Mouse (Mus musculus): ENCODE results near the gene 1110032A03Rik.

1110032A03Rik gene

DNA sequence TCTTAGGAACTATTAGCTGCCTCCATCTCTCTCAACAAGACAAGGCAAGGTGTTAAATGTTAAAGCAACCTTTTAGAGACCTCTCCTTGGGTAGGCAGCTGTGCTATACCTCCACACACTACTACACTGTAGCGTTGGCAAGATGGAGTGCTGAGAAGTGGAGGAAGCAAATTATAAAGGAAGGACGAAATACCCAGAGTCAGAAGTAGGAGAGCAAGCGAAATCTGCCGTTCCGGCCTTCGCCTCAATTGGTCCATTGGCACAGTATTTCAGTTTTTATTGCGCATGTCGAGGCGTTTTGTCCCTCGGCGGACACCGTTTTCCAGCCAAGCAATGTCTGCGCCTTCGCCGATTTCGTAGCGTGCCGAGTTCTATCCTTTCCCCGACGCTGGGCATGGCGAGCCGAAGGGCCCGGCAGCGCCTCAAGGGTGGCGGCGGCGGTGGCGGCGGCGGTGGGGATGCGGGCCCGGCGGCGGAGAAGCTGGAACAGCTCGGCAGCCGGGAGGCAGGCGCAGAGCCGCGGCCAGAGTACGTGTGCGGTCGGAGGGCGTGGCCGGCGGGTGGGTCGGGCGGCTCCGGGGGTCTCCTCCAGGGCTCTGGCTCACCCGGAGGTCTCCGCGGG, at the start of gene 1110032A03Rik, which contains the start of gene Alg9:
TSS of gene 1110032A03Rik (minus strand) at position 530 of the 622 bp plus-strand sequence.
TSS of gene Alg9 (plus strand) at position 29 of the 622 bp plus-strand sequence.
- DNase-seq = peak; percentile 86

GRCm38 (mm10) chr9:50823779-50824453, 48.6 kb upstream of the 1110032A03Rik start:
- DNase-seq = no peak

DNA sequence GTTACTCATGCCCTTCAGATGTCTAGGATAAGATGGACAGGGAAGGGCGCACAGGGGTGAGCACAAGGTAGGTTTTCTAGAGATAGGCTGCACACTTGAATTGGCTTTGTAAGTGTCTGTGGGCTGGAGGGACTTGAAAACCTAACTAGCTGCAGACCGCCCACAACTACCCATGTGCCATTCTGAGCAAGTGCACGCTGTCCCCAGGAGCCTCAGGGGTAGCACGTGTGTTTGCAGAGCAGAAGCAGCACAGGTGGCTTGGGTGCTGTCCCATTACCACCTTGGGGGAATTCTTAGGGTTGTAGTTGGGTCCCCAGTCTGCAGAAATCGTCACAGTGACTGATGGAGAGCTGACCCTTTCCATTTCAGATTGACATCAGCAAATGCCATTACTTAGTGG, 46.9 kb upstream of the 1110032A03Rik start:
- no peak for DNase-seq

GRCm38 (mm10) chr9:50821651-50822050, 46.3 kb upstream of the 1110032A03Rik start:
- no peak for DNase-seq

- DNase-seq = no peak
These were observed 44.4 kb upstream of the 1110032A03Rik start for GRCm38 (mm10) chr9:50819716-50820115.

DNA sequence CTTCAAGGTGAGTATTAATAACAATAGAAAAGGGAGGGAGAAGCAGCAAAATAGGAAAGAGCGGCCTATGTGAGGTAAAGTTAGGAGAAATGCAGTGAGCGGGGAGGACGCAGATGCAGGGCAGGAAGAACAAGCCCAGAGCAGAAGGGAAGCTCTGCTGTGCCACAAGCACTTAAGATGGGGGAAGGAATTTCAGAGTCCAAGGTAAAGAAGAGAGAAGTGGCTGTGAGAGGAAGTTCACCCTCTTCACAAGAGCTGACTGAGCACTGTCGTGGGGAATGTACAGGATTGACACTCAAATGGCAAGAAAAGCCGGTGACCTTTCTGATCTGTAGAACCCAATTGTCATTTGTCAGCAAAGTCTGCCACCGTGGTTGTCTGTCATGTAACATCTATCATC, 42.7 kb upstream of the 1110032A03Rik start:
- no peak for DNase-seq

DNA sequence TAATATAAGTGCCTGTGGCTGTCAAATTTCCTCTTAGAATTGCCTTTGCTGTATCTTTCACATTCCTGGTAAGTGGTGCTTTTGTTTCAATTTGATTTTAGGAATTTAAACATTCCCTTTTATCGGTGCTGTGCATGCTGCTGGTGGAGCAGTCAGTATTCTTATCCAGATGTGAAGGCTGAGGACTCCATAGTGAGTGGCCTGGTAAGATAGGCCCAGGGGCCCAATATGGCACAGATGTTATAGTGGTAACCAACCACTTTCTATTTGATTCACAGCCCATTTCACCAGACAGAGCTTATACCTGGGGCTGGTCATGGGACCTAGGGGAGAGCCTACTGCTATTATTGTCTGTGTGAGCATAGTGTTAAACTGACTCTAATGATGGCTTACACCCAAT, 41.2 kb upstream of the 1110032A03Rik start:
- no peak for DNase-seq

GRCm38 (mm10) chr9:50815666-50816065, 40.3 kb upstream of the 1110032A03Rik start:
- no peak for DNase-seq

GRCm38 (mm10) chr9:50813796-50814195, 38.5 kb upstream of the 1110032A03Rik start:
- no peak for DNase-seq

- no peak for DNase-seq
These were observed 36.4 kb upstream of the 1110032A03Rik start for GRCm38 (mm10) chr9:50811746-50812145.

- DNase-seq = no peak
These were observed 35.9 kb upstream of the 1110032A03Rik start for GRCm38 (mm10) chr9:50811187-50811586.

GRCm38 (mm10) chr9:50809146-50809545, 33.8 kb upstream of the 1110032A03Rik start:
- DNase-seq = no peak

DNA sequence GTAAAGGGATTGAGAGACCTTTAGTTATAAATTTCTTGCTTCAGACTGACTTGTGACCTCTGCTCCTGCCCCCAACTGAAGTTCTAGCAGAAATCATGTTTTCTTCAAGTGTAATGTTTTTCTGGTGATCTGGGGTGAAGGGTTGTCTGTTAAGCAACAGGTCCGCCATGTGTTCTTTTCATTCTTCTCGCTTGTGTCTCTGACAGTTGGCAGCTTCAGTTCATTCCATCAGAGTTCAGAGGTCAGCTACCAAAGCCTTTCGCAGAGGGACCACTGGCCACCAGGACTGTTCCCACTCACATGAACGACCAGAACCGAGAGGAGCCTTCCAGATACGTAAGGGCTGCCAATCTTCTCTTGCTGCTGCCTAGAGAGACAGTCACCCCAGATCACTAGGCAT, 33.2 kb upstream of the 1110032A03Rik start:
- no peak for DNase-seq

GRCm38 (mm10) chr9:50803055-50803671, 27.8 kb upstream of the 1110032A03Rik start:
- no peak for DNase-seq

- DNase-seq = peak; percentile 10
These were observed 25.7 kb upstream of the 1110032A03Rik start for GRCm38 (mm10) chr9:50800985-50801384.

GRCm38 (mm10) chr9:50798368-50798767, 23.0 kb upstream of the 1110032A03Rik start:
- no peak for DNase-seq

DNA sequence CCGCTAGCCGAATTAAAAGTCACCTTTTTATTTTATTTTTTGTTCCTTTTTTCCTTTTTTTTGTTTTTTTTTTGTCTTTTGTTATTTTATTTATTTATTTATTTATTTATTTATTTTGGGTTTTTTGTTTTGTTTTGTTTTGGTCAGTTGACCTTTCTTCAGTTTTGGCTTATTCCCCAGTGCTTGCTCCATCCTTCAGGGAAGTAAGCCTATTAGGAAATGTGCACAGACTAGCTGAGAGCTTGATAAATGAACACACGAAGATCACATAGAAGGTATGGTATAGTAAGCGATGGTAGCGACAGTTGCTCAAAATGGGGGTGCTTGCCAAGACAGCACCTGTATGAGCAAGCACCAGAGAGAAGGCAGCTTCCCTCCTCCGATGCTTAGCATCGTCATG, 22.3 kb upstream of the 1110032A03Rik start:
- DNase-seq = no peak

DNA sequence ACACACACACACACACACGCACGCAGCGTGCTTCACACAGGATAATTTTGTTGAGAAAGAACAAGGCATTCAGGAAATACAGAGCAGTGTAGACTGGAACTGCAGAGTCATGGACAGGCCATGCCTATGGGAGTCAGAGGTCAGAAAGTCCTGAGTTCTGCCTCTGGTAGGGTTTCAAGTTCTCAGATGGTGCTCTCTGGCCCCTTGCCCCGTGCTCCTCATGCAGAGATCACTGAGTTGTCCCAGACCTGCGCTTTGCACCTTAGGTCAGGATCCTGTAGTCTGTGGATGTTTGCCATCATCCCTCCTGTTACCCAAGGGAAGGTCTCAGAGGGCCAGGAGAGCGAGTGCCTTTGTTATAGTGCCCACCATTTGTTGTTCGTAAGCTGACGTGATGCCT, 21.5 kb upstream of the 1110032A03Rik start:
- no peak for DNase-seq

DNA sequence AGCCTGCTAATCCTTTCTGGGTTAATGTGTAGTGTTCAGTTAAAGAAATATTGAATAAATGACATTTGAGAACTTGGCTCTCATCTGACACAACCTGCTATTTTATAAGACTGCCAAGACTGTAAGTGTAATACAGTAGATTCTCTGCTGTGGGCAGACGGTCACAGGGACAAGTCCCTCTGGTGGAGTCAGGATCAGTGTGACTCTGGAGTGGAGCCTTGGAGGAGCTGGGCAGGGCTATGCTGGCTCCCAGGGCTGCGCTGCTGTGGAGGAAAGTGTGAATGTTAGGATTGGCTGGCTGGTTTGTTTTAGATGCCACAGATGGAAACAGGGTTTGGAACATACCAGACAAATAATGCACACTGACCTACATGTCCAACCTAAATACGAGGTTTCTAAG, 19.9 kb upstream of the 1110032A03Rik start:
- DNase-seq = no peak

DNA sequence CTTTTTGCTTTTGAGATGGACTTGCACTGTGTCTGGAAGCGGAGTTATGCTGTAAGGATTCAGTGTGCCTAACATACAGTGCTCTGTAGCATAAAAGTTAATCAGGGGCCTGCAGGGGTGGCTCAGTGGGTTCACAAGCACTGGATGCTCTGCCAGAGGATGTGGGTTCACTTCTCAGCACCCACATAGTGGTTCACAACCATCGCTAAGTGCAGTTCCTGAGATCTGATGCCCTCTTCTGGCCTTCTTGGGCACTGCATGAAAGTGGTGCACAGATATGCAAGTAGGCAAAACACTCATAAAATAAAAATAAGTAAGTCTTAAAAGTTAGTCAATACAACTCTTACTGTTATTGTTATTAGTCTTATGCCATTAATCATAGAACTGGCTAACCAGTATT, 6.8 kb upstream of the 1110032A03Rik start:
- DNase-seq = no peak

GRCm38 (mm10) chr9:50776162-50776760, 941 bp upstream of the 1110032A03Rik start:
- DNase-seq = no peak

DNA sequence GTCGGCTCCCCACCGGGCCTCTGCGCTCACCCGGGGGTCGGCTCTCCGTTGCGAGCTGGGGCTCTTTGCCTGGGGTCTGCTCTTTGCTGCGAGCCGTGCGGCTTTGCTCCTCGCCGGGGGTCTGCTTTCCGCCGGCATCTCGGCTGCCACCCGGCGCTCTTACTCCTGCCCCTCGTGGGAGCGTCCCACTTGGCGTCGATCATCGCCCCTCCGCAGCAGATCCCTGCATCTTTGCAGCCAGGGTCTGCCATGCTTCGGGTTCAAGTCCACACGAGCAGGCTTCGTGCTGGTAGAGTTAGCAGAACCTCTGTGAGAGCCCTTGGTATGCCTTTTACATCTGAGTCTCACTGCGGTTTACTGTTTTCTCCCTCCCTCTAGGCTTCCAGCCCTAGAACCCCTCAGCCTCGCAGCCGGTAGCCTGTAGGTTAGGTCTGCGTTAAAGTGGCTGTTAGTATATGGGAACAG, 374 bp upstream of the 1110032A03Rik start:
- no peak for DNase-seq

- DNase-seq = no peak
These were observed 1.3 kb downstream of the 1110032A03Rik start for GRCm38 (mm10) chr9:50774026-50774462.

DNA sequence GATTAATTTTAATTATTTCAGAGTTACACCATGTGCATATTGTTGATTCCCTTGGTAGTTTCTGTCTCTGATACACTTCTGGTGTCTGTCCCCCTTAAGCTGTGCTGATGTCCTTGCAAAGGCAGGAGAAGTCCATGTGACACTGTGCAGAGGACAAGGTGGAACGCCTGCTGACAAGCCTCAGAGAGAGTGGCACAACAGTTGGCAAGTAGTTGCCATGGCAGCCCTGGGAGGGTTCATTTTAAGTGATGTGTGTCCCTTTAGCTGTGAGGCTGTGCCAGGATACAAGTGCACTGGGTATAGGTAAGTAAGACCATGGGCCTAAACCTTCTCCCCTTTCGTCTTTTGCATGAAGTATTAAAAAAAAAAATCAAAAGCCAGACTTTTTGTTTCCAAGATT, 5.3 kb downstream of the 1110032A03Rik start:
- DNase-seq = no peak

Data from cerebellum, adult 11-12 months (tissue).